Mouse (Mus musculus): Measurements from ENCODE around the gene Lamtor1.

The Lamtor1 gene

DNA sequence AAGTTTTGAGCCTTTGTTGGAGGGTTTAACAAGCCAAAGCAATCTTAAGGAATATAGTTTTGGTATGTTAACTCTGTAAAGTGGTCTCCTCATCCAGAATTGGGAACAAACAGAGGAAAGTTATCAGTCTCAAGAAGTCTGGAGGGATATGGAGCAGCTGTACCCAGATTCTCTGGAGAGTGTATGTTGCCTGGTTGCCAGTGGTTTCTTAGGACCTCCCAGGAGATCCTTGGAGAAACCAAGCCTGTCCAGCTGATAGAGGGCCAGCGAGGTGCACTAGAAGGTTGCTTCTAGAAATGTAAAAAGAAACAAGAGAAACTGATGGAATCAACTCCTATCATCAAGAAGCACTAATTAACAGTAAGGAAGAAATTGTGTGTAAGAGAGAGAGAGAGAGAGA, 45.9 kb downstream of the Lamtor1 start:
- DNase-seq (ENCODE audit: extremely low read depth, low read depth, low spot score), result no peak

GRCm38 (mm10) chr7:101952098-101952497, 46.4 kb downstream of the Lamtor1 start:
- no peak for DNase-seq (ENCODE audit: extremely low read depth, low read depth, low spot score)

GRCm38 (mm10) chr7:101954163-101954562, 48.5 kb downstream of the Lamtor1 start:
- no peak for DNase-seq (ENCODE audit: extremely low read depth, low read depth, low spot score)

GRCm38 (mm10) chr7:101955276-101955675, 49.6 kb downstream of the Lamtor1 start:
- no peak for DNase-seq (ENCODE audit: extremely low read depth, low read depth, low spot score)

DNA sequence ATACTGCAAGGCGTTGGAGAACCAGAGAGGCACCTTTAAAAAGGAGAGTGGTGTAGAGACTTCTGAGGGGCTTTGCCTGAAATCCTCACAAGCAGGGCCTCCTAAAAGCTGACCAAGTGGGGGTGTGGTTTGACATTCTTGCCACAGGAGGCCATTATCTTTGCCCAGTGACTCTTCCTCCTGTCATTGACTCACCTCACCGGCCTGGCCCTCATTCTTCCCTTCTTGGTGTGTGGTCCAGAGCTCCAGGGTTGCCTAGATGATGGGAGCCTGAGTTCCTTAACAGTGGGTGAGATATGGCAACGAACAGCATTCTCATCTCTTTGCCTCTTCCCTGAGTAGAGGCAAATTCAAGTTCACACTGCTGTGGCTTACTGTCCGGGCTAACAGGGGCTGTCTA, 50.2 kb downstream of the Lamtor1 start:
- no peak for DNase-seq (ENCODE audit: extremely low read depth, low read depth, low spot score)

- DNase-seq (ENCODE audit: extremely low read depth, low read depth, low spot score), result no peak
Observed at GRCm38 (mm10) chr7:101956481-101956880, 50.8 kb downstream of the Lamtor1 start.

DNA sequence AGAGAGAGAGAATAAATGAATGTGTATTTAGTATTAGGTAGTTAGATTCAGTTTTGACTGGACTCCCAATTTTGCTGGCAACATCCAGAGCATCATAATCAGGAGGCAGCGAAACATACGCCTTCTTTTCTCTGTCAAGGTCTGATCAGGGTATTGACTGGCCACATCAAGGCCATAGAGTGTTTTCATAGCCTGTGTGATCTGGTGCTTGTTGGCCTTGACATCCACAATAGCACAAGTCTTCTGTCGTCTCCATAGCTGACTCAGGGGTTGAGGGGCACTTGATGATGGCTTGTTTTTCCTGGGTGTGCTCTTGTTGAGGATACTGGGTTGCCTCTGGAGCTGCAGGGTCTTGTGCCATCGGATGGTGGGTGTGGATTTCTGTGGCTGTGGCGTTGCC, 51.2 kb downstream of the Lamtor1 start:
- no peak for DNase-seq (ENCODE audit: extremely low read depth, low read depth, low spot score)

DNA sequence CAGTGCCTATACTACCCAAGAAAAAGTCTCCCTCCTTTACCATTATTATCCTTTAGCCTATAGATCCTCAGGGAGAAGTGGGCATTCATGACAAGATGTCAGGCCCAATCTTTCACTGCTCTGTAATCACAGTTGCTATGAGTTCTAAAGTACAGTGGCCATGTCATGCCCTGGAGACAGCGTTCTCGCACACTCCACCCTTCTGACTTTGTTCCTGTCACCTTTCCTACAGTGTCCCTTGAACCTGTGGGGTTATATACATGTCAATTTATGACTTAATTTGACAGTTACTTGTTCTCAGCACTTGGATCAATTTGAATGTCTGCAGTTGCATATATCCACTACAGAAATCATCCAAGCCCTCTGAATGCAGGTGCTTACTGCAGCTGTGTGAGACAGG, 57.1 kb downstream of the Lamtor1 start:
- DNase-seq (ENCODE audit: extremely low read depth, low read depth, low spot score), result no peak

DNA sequence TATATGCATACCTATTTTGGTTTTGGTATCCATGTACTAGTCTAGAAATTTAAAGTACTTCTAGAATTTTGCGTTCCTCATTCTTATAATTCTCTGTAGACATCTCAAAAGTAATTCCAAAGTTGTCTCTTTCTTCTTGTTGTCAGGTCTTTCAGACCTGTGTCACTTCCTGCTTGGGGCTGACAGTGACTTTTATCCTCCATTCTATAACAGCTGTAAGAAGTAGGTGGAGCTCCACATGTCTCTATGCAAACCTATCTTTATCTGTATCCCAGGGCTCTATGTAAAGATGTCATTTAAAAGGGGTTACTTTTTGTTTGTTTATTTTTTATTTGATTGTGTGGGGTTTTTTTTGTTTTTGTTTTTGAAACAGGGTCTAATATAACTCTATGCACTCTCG, 57.9 kb downstream of the Lamtor1 start:
- DNase-seq (ENCODE audit: extremely low read depth, low read depth, low spot score), result no peak

- DNase-seq (ENCODE audit: extremely low read depth, low read depth, low spot score), result no peak
Observed at GRCm38 (mm10) chr7:101964551-101964950, 58.8 kb downstream of the Lamtor1 start.

- DNase-seq (ENCODE audit: extremely low read depth, low read depth, low spot score), result no peak
Observed at GRCm38 (mm10) chr7:101965606-101966005, 59.9 kb downstream of the Lamtor1 start.

GRCm38 (mm10) chr7:101967256-101967655, 61.6 kb downstream of the Lamtor1 start:
- DNase-seq (ENCODE audit: extremely low read depth, low read depth, low spot score), result no peak

DNA sequence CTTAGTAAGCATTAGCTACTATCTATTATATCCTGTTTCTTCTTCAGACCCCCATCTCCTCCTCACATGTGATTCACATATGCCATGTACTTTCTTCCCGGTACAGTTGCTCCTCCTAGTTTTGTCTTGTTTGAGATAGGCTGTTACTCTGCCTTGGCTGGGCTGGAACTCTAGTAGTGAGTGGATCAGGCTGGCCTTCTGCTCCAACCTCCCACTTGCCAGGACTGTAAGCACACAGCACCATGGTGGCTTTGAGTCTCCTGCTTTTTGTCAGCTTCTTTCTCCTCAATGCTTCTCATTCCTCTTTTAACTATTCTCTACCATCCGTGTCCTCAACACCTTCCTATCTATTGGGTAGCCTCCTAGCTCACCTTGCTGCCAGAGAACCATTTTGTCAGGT, 63.0 kb downstream of the Lamtor1 start:
- DNase-seq (ENCODE audit: extremely low read depth, low read depth, low spot score), result no peak

GRCm38 (mm10) chr7:101969694-101970428, 64.2 kb downstream of the Lamtor1 start:
- DNase-seq (ENCODE audit: extremely low read depth, low read depth, low spot score), result no peak

GRCm38 (mm10) chr7:101970429-101970775, 64.7 kb downstream of the Lamtor1 start:
- no peak for DNase-seq (ENCODE audit: extremely low read depth, low read depth, low spot score)

DNA sequence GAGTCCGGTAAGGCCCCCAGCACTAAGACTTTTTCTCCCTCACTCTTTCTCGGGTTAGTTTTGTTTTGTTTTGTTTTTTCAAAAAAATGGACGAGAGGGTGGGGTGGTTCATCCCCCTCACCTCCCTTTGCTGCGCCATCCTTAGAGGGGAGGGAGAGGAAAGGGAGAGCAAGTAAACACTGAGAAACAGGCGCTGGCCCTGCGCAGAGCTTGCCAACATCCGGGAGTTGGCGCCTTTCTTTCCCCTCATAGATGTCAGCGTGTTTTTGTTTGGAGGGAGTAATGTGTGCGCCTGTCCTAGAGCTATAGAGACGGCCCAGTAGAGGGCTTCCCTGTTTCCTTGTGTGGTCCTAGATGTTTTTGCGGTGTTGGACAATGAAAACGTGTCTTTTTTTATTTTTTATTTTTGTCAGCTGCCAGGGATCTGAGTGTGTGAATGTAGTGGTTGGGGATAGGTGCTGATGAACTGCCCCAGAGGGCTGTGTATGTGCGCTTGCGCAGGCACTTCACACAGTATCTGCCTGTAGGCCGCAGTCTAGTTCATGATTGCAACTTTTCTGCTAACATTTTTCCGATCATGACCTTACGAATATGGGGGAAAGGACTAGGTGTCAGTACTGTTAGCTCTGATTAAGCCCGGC, 65.2 kb downstream of the Lamtor1 start:
- no peak for DNase-seq (ENCODE audit: extremely low read depth, low read depth, low spot score)

- DNase-seq (ENCODE audit: extremely low read depth, low read depth, low spot score), result no peak
Observed at GRCm38 (mm10) chr7:101971721-101972120, 66.0 kb downstream of the Lamtor1 start.

DNA sequence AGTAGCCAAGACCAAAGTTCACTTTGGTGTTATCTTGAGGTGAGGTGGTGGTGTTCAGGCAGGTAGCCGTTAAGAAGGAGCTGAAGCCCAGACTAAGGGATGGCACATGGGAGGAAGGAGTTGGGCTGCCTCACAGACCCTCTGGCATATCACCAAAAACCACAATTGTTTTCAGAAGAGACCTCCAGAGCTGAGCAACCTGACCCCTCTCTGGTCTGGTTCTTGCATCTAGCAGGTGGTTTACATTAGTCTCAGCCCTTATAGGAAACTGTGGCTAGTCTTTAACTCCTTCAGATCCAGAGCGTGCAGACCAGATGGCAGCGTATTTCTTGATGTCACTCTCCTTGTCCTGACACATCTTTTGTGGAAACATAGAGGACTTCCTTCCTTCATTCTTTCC, 68.0 kb downstream of the Lamtor1 start:
- DNase-seq (ENCODE audit: extremely low read depth, low read depth, low spot score), result no peak

- no peak for DNase-seq (ENCODE audit: extremely low read depth, low read depth, low spot score)
Observed at GRCm38 (mm10) chr7:101974505-101974904, 68.8 kb downstream of the Lamtor1 start.
